In the genomic region with DNA sequence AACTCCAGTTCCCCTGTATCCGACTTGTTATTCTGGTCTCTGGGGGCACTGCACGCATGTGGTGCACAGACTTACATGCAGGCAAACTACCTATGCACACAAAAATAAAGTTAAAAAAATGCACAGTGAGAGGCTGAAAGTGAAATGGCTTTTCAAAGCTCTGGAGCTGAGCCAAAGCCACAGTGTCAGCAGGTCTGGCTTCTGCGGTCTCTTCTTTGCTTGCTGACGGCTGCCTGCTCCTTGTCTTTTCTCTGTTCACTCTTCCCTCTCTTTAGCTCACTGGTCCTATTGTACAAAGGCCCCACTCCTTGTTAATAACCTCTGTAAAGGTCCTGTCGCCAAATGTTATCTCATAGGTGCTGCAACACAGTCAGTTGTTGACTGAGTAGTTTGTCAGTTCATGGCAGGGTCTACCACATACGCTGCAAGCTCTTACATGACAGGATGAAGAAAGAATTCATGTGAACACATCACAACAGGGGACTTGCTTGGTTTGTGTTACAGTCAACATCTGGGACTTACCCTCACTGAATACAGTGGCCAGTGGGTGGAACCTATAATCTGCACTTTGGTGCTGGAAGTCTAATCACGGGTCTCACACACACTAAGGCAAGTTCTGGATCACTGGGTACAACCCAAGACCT, we compare ENCODE assay signal across 26 mouse cellular contexts. TPM values are rescaled to one million over a fixed set of nuclear protein-coding genes. Genes with fewer than 3 reads are reported as not detected.
DNase-seq lines count a peak whose midpoint lies in the region; ATAC-seq lines count a peak whose summit lies in the region.
"Had no signal": no experiment of that assay in that cellular context is flagged by ENCODE, and none has a peak within 500 bp of the region (broad histone marks: within the 10 kb centered on the region; RNA-seq: fewer than 3 reads in every experiment).

No protein-coding gene starts in this region.

- peak; percentile 88 for ATAC-seq in common myeloid progenitor, adult 5-6 weeks (replicated peaks; ENCODE audit: low read depth, poor library complexity, severe bottlenecking)
- ATAC-seq: liver, postnatal 0 days had no signal

- no peak overlapping the region for H3K4me3 ChIP-seq in forebrain, embryonic 10.5 days
- H3K4me3 ChIP-seq: embryonic facial prominence, embryonic 12.5 days; gastrocnemius, adult 2 months; hindbrain, embryonic 15.5 days; limb, embryonic 15.5 days; midbrain, embryonic 10.5 days; neural tube, embryonic 13.5 days; stomach, embryonic 15.5 days had no signal

- H3K27me3 ChIP-seq in forebrain, embryonic 10.5 days (ENCODE audit: poor library complexity, severe bottlenecking) = no peaks in the 10 kb centered on the region
- H3K27me3 ChIP-seq: embryonic facial prominence, embryonic 12.5 days; hindbrain, embryonic 15.5 days; limb, embryonic 15.5 days; neural tube, embryonic 13.5 days; stomach, embryonic 15.5 days had no signal

- DNase-seq in ovary, adult 18-20 months (ENCODE audit: low spot score) = peak; percentile 1
- DNase-seq in ovary, postnatal 10 days (ENCODE audit: low spot score) = no peak
- DNase-seq in CD4-positive, CD25-positive, alpha-beta regulatory T cell, adult 2 months (ENCODE audit: low read depth, low spot score) = peak; percentile 73
- peak; percentile 30 to 36 for DNase-seq in natural killer cell, adult 2 months (ENCODE audit: low spot score in 2 of 2)
- DNase-seq in forebrain, embryonic 10.5 days (ENCODE audit: extremely low spot score, low spot score) = no peak
- DNase-seq in gastrocnemius, postnatal 25 days = no peak
- DNase-seq in left cerebral cortex, postnatal 10 days (ENCODE audit: extremely low spot score in 1 of 2, low spot score in 2 of 2) = no peak
- DNase-seq: adrenal gland, postnatal 10 days; cerebellum, adult 11-12 months; cerebellum, postnatal 36 days; gastrocnemius, adult 2 months; kidney, adult 18-20 months; kidney, postnatal 25 days; liver, postnatal 0 days; retina, postnatal 1 day had no signal

- no peaks in the 10 kb centered on the region for H3K4me1 ChIP-seq in forebrain, embryonic 10.5 days
- H3K4me1 ChIP-seq: embryonic facial prominence, embryonic 12.5 days; hindbrain, embryonic 15.5 days; limb, embryonic 15.5 days; midbrain, embryonic 10.5 days; neural tube, embryonic 13.5 days; stomach, embryonic 15.5 days had no signal

- H3K9me3 ChIP-seq in forebrain, embryonic 10.5 days = no peaks in the 10 kb centered on the region
- H3K9me3 ChIP-seq: embryonic facial prominence, embryonic 12.5 days; hindbrain, embryonic 15.5 days; limb, embryonic 15.5 days; midbrain, embryonic 10.5 days; neural tube, embryonic 13.5 days; stomach, embryonic 15.5 days had no signal

- WGBS in forebrain, embryonic 10.5 days = 87% methylated on average over 7 of the region's 7 CpGs

- no peak overlapping the region for H3K27ac ChIP-seq in forebrain, embryonic 10.5 days
- H3K27ac ChIP-seq: embryonic facial prominence, embryonic 12.5 days; gastrocnemius, adult 2 months; hindbrain, embryonic 15.5 days; limb, embryonic 15.5 days; midbrain, embryonic 10.5 days; neural tube, embryonic 13.5 days; stomach, embryonic 15.5 days had no signal

- intact Hi-C loops in left cerebral cortex, postnatal 10 days (cut with DNase I) = no loop called here

- H3K36me3 ChIP-seq in forebrain, embryonic 10.5 days (replicated peaks) = no peaks in the 10 kb centered on the region
- H3K36me3 ChIP-seq: embryonic facial prominence, embryonic 12.5 days; hindbrain, embryonic 15.5 days; limb, embryonic 15.5 days; midbrain, embryonic 10.5 days; neural tube, embryonic 13.5 days; stomach, embryonic 15.5 days had no signal

RNA-seq across cellular contexts. Expression of gene Aox2, which starts 33.2 kb away (rescaled TPM):
- 0.09 TPM in 1 of 2 replicates, not detected in the other for total RNA-seq in common myeloid progenitor, adult 5-6 weeks (2017)
- polyA plus RNA-seq in forebrain, embryonic 10.5 days (2016; fragmentation: Nextera tagmentation; extraction: Ambion mirVana) = 0.05 TPM in 1 of 2 replicates, not detected in the other
- total RNA-seq in gastrocnemius, postnatal 25 days (2021) = not detected
- under 1 TPM; 0.06 to 0.08 TPM for total RNA-seq in left cerebral cortex, postnatal 10 days (2021)
- total RNA-seq: heart, adult 8-10 months; layer of hippocampus, postnatal 14 days; left cerebral cortex, postnatal 25 days had no signal
- polyA plus RNA-seq: heart, postnatal 0 days; midbrain, embryonic 10.5 days had no signal

Comparison
In these comparisons a context has a peak if more than half of its experiments do, and no peak if none do; other contexts are left out.
1. DNase-seq: peak in ovary, adult 18-20 months (single experiment), CD4-positive, CD25-positive, alpha-beta regulatory T cell, adult 2 months (single experiment) and natural killer cell, adult 2 months (2 of 2); none in ovary, postnatal 10 days (single experiment), forebrain, embryonic 10.5 days (single experiment), gastrocnemius, postnatal 25 days (single experiment) and left cerebral cortex, postnatal 10 days (0 of 2).